Mouse (Mus musculus) spleen, adult 2 months (tissue): ENCODE data around the gene Rfx5.

Source experiments
- CTCF ChIP-seq: fragments of 200-500 bp; IDR thresholded peaks from 2 replicates; pipeline ENCODE4 v1.5.1; 2011; ENCODE audit warnings: mild to moderate bottlenecking, inconsistent platforms; ENCODE audit not compliant: insufficient read depth, insufficient read length, insufficient replicate concordance; ENCODE audit errors: extremely low read depth
- POLR2A ChIP-seq: fragments of 200-500 bp; IDR thresholded peaks from 2 replicates; pipeline ENCODE4 v1.6.1; 2011; ENCODE audit warnings: low read depth, low read length, inconsistent platforms

GRCm38 (mm10) chr3:94965878-94966277 is 12.0 kb downstream of the Rfx5 start:
- no peak for TF ChIP-seq CTCF
- TF ChIP-seq POLR2A = no peak
